Mouse (Mus musculus): ENCODE measurements around the gene Myo1e. TPM values are rescaled to one million over a fixed set of nuclear protein-coding genes. Genes with fewer than 3 reads are reported as not detected.

The Myo1e gene
- polyA plus RNA-seq, 1 experiment from 2014 or later: 15.7 TPM

DNA sequence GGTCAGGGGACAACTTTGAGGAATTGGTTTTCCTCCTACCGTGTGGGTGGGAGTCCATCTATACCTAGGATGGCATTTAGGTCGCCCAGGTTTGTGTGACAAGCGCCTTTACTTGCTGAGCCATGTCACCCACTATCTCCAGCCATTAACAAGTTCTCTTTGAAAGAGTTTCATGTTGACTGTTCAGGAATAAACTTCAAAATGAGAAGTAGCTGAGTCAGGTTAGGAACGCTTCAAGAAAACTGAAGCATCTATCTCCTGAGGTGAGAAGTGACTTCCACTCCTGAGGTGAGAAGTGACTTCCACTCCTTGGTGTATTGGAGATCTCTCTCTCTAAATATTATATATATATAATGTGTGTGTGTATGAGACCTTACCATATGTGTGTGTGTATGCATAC lies 19.2 kb downstream of the Myo1e start:
- H3K9me3 ChIP-seq (ENCODE audit: control insufficient read depth, low read length): no peaks in the 10 kb centered on the region
- 90% methylated on average over 4 of the region's 4 CpGs for WGBS
- no peak for ATAC-seq (ENCODE audit: low FRiP score, low TSS enrichment)
- no peak overlapping the region for H3K27ac ChIP-seq (replicated peaks)
- H3K9ac ChIP-seq (ENCODE audit: low read length): no peak overlapping the region
- TF ChIP-seq CTCF (IDR thresholded peaks at IDR 0.05; ENCODE audit: low read depth): no peak
- TF ChIP-seq EP300 (optimal IDR thresholded peaks at IDR 0.05): no peak
- H3K36me3 ChIP-seq (ENCODE audit: control insufficient read depth, insufficient read depth, low read length): no peaks in the 10 kb centered on the region
- H3K27me3 ChIP-seq (ENCODE audit: control insufficient read depth, insufficient read depth, low read length): no peaks in the 10 kb centered on the region
- no peak for DNase-seq (ENCODE audit: low spot score)
- H3K4me1 ChIP-seq (replicated peaks; ENCODE audit: control insufficient read depth, insufficient read depth): no peaks in the 10 kb centered on the region; the same call in 1 of the 2 replicates
- no peak overlapping the region for H3K4me3 ChIP-seq (ENCODE audit: low read depth, low read length)
- H3K4me2 ChIP-seq (replicated peaks; ENCODE audit: low read depth): no peak overlapping the region

- Histone ChIP-seq H3K9ac (ENCODE audit: low read length) (no peak overlapping the region), H3K27me3 (ENCODE audit: control insufficient read depth, insufficient read depth, low read length) (no peaks in the 10 kb centered on the region), H3K27ac (replicated peaks) (peak overlapping the region; percentile 71), H3K4me1 (replicated peaks; ENCODE audit: control insufficient read depth, insufficient read depth) (no peaks in the 10 kb centered on the region), H3K4me3 (ENCODE audit: low read depth, low read length) (no peak overlapping the region), H3K9me3 (ENCODE audit: control insufficient read depth, low read length) (no peaks in the 10 kb centered on the region), H3K4me2 (replicated peaks; ENCODE audit: low read depth) (no peak overlapping the region), H3K36me3 (ENCODE audit: control insufficient read depth, insufficient read depth, low read length) (no peaks in the 10 kb centered on the region)
- no peak for TF ChIP-seq EP300 (optimal IDR thresholded peaks at IDR 0.05)
- ATAC-seq (ENCODE audit: low FRiP score, low TSS enrichment) (peak; percentile 97), DNase-seq (ENCODE audit: low spot score) (peak; percentile 81)
- WGBS: 52% methylated on average over 8 of the region's 8 CpGs
These were observed 22.7 kb downstream of the Myo1e start for GRCm38 (mm10) chr9:70229823-70230222.

DNA sequence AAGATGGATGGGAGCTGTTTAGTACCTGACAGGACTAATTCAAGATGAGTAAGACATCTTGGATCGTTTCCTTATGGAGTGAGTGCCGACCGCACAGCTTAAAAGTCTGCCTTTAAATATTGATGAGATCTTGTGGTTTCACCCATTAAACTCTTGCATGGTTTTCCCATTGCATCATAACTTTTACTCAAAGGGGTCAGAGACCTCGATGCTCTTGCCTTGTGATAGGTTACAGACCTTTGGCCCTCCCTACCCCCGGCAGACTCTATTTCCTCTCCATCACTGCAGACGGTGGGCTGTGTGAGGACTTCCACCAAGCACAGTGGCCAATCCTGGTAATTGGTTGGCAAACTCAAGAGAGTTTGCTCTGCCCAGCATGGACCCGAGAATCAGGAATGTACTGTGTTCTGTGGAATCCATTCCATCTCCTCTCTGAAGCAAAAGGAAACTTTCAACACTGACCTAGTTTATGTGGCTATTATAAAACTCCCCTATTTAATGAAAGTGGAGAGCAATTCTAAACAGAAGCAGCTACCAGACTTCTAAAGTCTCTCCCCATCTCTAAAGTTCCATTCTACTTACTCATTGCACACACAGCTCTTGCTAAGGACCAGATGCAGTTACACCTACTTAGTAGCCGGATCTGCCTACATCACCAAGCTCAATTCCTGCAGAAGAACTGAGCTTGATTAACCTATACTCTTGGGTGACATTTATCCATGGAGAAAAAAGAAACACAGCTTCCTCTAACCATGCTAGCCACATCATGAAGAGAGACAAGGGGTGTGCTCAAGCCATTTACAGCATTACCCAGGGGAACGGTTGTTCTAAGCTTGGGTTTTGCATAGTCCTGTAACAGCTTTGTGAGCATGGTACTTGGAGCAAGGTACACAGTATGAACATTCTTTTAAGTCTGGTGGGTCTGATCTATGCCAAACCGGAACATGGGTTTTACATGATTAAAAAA lies 25.2 kb downstream of the Myo1e start:
- Histone ChIP-seq H3K27ac (replicated peaks) (no peak overlapping the region), H3K9ac (ENCODE audit: low read length) (no peak overlapping the region), H3K9me3 (ENCODE audit: control insufficient read depth, low read length) (no peaks in the 10 kb centered on the region), H3K4me1 (replicated peaks; ENCODE audit: control insufficient read depth, insufficient read depth) (no peaks in the 10 kb centered on the region), H3K4me2 (replicated peaks; ENCODE audit: low read depth) (no peak overlapping the region), H3K36me3 (ENCODE audit: control insufficient read depth, insufficient read depth, low read length) (no peaks in the 10 kb centered on the region), H3K4me3 (ENCODE audit: low read depth, low read length) (no peak overlapping the region), H3K27me3 (ENCODE audit: control insufficient read depth, insufficient read depth, low read length) (no peaks in the 10 kb centered on the region)
- ATAC-seq (ENCODE audit: low FRiP score, low TSS enrichment) (no peak), DNase-seq (ENCODE audit: low spot score) (no peak)
- WGBS: 76% methylated on average over 10 of the region's 10 CpGs
- no peak for TF ChIP-seq CTCF (IDR thresholded peaks at IDR 0.05; ENCODE audit: low read depth)
- TF ChIP-seq EP300 (optimal IDR thresholded peaks at IDR 0.05): no peak

GRCm38 (mm10) chr9:70237136-70237535 lies 30.0 kb downstream of the Myo1e start:
- peaks cover 15% of the 10 kb centered on the region for H3K4me1 ChIP-seq (replicated peaks; ENCODE audit: control insufficient read depth, insufficient read depth)
- 38% methylated on average over 3 of the region's 3 CpGs for WGBS

GRCm38 (mm10) chr9:70237561-70237960 lies 30.4 kb downstream of the Myo1e start:
- peaks cover 18% of the 10 kb centered on the region for H3K4me1 ChIP-seq (replicated peaks; ENCODE audit: control insufficient read depth, insufficient read depth)
- 9% methylated on average over 2 of the region's 2 CpGs for WGBS
- H3K4me3 ChIP-seq (ENCODE audit: low read depth, low read length): no peak overlapping the region
- no peak for TF ChIP-seq EP300 (optimal IDR thresholded peaks at IDR 0.05)
- TF ChIP-seq CTCF (IDR thresholded peaks at IDR 0.05; ENCODE audit: low read depth): no peak
- peak overlapping the region; percentile 45 for H3K27ac ChIP-seq (replicated peaks)
- no peaks in the 10 kb centered on the region for H3K36me3 ChIP-seq (ENCODE audit: control insufficient read depth, insufficient read depth, low read length)
- ATAC-seq (ENCODE audit: low FRiP score, low TSS enrichment): no peak
- DNase-seq (ENCODE audit: low spot score): no peak
- no peak overlapping the region for H3K4me2 ChIP-seq (replicated peaks; ENCODE audit: low read depth)
- no peaks in the 10 kb centered on the region for H3K27me3 ChIP-seq (ENCODE audit: control insufficient read depth, insufficient read depth, low read length)
- no peak overlapping the region for H3K9ac ChIP-seq (ENCODE audit: low read length)
- no peaks in the 10 kb centered on the region for H3K9me3 ChIP-seq (ENCODE audit: control insufficient read depth, low read length)

More at GRCm38 (mm10) chr9:70237136-70237535, 30.0 kb downstream of the Myo1e start:
- Histone ChIP-seq H3K27ac (replicated peaks) (no peak overlapping the region), H3K27me3 (ENCODE audit: control insufficient read depth, insufficient read depth, low read length) (no peaks in the 10 kb centered on the region), H3K4me2 (replicated peaks; ENCODE audit: low read depth) (no peak overlapping the region), H3K36me3 (ENCODE audit: control insufficient read depth, insufficient read depth, low read length) (no peaks in the 10 kb centered on the region), H3K9me3 (ENCODE audit: control insufficient read depth, low read length) (no peaks in the 10 kb centered on the region), H3K9ac (ENCODE audit: low read length) (no peak overlapping the region), H3K4me3 (ENCODE audit: low read depth, low read length) (no peak overlapping the region)
- no peak for DNase-seq (ENCODE audit: low spot score)
- TF ChIP-seq EP300 (optimal IDR thresholded peaks at IDR 0.05) (no peak), CTCF (IDR thresholded peaks at IDR 0.05; ENCODE audit: low read depth) (no peak)
- ATAC-seq (ENCODE audit: low FRiP score, low TSS enrichment): no peak

GRCm38 (mm10) chr9:70238391-70238790 lies 31.2 kb downstream of the Myo1e start:
- Histone ChIP-seq H3K27me3 (ENCODE audit: control insufficient read depth, insufficient read depth, low read length) (no peaks in the 10 kb centered on the region), H3K4me3 (ENCODE audit: low read depth, low read length) (no peak overlapping the region), H3K36me3 (ENCODE audit: control insufficient read depth, insufficient read depth, low read length) (no peaks in the 10 kb centered on the region), H3K4me2 (replicated peaks; ENCODE audit: low read depth) (no peak overlapping the region), H3K27ac (replicated peaks) (no peak overlapping the region), H3K9ac (ENCODE audit: low read length) (no peak overlapping the region), H3K9me3 (ENCODE audit: control insufficient read depth, low read length) (no peaks in the 10 kb centered on the region), H3K4me1 (replicated peaks; ENCODE audit: control insufficient read depth, insufficient read depth) (peaks cover 24% of the 10 kb centered on the region)
- ATAC-seq (ENCODE audit: low FRiP score, low TSS enrichment): no peak
- TF ChIP-seq EP300 (optimal IDR thresholded peaks at IDR 0.05): no peak
- no peak for TF ChIP-seq CTCF (IDR thresholded peaks at IDR 0.05; ENCODE audit: low read depth)
- no peak for DNase-seq (ENCODE audit: low spot score)
- WGBS: 74% methylated on average over 6 of the region's 6 CpGs

Measured in stomach, postnatal 0 days (tissue).